Mouse (Mus musculus) kidney, postnatal 36 days (tissue): ENCODE results near the gene Snorc.
A peak's percentile ranks its signal among the peaks of the same experiment; 100 is the strongest.
"Not testable (repeated sequence)": the region's sequence is repeated elsewhere in the genome, so short reads cannot be mapped to it uniquely, and the experiment has no call there.

Source experiments
- DNase-seq, 2 experiments: peaks; one replicate each; pipeline ENCODE4 v3.0.0; 2021 to 2022; ENCODE audit warnings: mixed read lengths in 2 of 2

The Snorc gene

DNA sequence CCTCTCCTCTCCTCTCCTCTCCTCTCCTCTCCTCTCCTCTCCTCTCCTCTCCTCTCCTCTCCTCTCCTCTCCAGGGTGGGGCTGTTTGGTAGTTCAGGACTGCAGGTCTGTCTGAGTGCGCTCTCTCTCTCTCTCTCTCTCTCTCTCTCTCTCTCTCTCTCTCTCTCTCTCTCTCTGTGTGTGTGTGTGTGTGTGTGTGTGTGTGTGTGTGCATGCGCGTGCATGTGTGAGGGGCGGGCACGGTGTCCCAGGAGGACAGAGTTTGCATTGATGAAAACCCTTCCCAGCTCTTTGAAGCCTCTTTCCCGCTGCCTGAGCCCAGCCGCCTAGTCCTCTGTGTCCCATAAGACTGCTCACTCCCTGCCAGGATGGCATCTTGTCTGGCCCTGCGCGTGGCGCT lies at the start of gene Snorc:
Gene Snorc, plus strand, starts transcription at position 301 of the 400 bp plus-strand sequence.
- DNase-seq = not testable (repeated sequence)

DNA sequence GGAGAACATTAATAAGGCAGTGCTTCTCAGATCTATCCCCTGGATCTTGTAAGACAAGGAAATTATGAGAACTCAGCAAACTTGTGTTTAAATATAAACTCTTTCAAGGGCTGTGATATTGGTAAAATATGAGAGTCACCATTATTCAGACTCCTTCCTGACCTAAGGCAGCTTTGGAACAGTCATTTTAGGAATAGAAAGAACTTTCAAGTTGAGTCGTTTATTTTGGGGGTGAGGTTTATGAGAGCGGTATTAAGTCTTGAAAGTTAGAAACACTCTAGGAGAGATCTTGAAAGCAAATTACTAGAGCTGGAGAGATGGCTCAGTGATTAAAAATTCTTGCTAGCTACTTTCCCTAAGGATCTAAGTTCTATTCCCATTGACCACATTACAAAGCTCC lies 34.9 kb upstream of the Snorc start:
- no peak for DNase-seq

DNA sequence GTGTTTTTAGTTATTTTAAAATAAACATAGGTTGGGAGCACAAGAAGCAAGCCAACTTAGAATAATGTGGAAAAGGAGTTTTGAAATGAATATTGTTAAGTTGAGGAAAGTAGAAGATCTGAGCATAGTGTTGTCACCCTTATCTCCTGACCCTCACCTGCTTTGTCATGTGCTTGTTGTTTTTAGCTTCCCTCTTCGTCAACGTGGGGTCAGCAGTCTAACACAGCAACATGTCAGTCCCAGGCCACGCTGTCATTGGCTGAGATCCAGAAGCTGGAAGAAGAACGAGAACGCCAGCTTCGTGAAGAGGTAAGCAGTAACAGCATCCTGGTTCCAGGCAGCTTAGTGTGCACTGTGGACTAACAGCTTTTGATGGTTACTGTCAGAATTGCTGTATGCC lies 33.5 kb upstream of the Snorc start:
- peak; percentile 11 to 13 for DNase-seq

DNA sequence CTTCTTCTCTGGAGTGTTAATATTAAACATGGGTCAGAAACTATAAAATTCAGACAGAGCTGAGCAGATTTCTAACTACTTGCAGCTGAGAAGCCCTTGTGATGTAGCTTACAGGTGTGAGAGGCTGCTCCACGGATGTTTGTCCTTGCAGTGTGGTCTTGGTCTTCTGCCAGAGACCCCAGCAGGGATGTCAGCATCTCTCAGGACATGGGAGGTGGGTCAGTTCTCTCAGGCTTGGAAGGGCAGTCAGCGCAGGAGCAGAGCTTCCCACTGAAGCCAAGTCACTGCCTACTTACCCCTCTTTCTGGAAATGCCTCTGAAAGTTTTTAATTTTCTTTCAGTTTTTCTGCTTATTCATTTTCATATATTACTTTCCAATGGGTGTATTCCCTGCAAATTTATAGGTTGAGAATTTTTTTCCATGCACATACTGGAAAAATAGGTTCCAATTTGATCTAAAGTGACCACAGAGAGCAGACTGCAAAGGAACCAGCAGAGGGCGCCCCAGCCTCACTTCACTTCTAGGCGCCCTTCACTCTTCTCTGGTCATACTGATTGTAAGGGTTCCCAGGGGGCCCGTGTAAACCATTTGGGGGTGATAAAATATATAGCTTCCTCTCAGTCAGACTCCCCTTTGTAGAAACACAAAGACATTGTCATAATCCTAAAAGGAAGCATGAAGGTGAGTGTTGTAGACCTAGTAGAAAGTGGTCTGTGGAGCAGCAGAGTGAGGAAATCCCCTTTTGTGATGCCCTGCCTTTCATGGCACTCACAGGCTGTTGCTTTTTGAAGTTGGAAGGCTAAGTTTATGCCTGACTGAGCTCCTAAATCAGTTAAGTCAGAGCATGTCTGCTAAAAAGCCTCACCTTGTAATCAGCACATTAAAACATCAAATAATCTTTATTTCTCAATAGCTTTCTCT lies 22.6 kb upstream of the Snorc start:
- DNase-seq = peak; percentile 50 to 87

DNA sequence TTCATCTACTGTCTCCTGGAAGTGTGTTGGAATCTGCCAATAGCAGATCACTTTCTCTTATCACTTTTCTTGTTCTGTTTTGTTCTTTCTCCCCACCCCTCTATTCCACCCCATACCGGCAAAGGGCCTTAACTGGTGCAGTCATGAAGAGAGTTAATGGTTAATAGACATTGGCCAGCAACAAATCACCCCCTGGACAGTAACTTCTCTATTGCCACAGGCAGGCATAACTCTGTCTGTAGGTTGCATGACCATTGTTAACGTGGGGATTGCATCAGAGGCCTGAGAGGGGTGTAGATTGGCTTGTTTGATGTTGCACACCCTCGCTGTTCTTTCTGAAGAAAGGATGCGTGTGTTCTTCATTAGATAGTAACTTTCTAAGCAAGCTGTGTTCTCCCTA lies 20.6 kb upstream of the Snorc start:
- peak in 1 of 2 experiments; percentile 35 for DNase-seq

DNA sequence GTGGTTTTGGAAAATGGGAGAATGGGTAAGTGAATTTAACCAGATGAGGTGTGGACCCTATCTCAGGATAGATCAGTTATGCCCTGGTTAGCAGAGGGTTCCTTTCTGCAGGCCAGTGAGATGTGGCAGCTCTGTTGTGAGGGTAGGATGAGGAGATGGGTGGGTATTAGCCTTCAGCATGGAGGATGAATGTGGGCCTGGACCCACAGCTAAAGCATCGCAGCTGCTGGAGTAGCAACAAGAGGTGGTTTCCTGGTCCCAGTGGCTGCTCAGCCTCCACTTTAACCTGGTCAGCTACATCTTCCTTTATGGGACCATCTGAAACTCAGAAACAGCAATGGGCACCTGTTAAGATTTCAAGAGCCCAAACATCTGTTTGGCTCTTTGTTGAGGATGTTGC lies 13.6 kb upstream of the Snorc start:
- no peak for DNase-seq

DNA sequence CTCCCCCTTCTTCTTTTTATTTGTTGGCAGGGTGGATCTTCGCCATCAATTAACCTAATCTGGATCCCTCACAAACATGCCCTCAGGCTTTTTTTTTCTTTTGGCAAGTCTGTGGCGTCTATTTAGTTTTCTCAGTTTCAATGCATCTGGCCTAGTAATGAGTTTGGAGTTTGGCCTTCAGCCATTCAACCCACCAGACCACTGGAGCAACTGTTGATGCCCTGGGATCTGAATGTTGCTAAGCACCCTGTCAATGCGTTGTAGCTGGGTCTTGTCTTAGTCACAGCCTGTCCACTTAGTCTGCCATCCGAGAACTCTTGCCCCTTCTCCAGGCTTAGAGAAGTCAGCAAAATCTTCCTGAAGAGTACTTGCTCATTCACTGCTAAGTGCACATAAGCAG lies 12.0 kb upstream of the Snorc start:
- no peak for DNase-seq

DNA sequence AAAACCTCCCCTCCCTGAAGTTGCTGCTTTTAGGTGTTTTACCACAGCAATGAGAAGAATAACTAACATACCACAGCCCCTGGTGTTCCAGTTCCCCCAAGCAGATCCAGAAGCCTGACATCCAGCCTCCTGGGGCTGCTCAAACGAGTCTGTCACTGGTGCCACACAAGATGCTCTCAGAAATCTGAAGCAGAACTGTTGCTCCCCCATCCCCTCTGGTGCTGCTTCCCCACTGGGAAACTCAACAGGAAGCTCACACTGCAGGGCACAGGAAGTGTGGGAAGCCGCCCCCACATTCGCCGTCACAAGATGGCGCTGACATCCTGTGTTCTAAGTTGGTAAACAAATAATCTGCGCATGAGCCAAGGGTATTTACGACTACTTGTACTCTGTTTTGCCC lies 10.2 kb upstream of the Snorc start:
- not testable (repeated sequence) for DNase-seq

DNA sequence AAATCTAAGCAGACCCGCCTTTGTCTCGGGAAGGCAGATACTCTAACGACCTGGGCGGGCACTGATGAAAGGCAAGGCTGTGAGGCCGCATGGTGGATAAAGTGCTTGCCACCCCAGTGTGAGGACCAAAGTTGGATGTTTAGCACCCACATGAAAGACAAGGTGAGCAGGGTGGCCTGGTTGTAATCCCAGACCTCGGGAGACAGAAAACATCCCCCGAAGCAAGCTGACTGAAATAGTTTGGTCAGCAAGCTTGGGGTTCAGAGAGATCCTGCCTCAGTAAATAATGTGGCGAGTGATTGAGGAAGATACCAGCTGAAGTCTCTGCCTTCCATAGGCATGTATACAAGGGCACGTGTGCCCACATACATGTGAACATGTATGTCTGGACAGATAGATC lies 2.6 kb upstream of the Snorc start:
- no peak for DNase-seq

DNA sequence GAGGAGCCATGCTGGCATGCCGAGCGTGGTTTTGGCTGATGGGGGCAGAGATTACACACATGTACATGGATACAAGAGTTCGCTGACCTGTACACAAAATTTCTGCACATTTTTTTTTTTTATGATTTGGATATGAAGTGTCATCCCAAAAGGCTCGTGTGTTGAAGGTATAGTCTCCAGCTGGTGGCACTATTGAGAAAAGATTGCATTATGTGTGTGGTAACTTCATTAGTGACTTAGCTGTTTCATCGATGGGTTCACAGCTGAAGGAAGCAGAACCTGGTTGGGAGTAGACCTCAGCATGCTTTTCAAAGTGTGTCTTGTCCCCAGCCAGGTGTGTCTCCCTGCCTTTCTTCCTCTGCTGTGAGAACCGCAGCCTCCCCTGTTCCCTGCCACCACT lies 1.8 kb upstream of the Snorc start:
- DNase-seq = no peak

DNA sequence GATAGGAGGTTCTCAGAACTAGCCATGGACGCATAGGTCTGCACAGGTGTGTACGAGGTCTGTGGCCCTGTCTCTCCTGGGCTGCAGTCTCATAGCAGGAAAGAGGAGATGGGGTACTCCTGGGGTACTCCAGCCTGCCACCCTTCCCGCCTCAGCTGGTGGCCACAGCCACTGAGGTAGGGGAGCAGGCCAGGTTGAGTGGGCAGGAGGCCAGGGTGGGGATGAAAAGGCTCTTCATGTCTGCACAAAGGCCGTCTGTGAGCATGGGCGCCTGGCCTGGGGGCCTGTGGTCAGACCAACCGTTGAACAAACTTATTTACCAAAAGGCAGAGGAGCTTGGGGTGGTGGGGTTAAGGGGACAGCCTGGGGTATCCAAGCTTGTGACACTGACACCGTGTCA lies 1.8 kb downstream of the Snorc start:
- DNase-seq = peak in 1 of 2 experiments; percentile 19

DNA sequence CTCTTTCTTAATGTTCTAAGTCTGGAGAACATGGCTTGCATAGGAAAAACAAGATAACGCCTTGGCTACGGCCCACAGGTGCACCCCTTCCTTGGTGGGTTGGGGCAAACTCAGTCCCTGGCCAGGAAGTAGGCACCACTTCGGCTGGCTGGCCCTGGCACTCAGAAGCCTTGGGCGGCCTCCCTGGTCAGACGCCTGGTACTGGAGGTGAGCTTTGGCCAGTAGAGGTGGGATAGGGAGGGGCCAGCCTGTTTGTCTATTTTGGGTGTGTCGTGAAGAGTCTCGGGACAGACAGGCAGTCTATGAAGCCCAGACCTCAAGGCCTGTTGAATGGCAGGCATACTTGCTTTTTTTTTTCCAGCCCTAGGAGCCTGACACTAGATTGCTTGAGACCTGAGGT lies 2.5 kb downstream of the Snorc start:
- peak; percentile 79 to 83 for DNase-seq

DNA sequence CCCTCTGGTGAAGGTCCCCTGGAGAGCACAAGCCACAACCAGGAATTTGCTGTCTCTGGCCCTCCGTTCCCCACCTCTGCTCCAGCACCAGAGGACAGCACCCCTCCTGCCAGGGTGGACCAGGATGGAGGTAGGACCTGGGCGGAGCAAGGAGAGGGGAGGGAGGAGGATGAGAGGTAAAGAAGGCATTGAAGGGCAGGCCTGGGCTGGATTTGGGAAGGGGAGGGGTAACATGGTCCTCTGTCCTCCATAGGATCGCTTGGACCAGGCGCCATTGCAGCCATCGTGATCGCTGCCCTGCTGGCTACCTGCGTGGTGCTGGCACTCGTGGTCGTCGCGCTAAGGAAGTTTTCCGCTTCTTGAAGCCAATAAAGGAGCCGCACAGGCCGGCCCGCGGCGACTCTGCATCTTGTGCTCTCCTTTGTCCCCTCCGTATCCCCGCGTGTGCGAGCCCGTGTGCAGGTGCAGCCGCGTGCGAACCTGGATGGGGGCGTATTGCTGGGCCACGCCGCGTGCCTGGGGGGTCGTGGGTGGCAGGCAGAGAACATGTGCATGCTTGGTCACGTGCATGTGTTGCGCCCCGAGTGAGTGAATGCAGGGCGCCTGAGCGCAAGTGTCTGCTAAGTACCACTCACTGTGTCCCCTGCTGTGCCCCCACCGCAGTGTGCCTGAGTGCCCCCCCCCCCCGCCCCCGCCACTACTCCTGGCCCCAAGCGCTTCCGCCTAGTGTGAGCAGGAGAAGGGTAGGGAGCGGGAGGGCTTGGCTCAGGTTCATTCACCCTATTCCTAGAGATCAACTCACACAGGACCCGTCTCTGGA lies 5.2 kb downstream of the Snorc start:
- DNase-seq = peak in 1 of 2 experiments; percentile 3

DNA sequence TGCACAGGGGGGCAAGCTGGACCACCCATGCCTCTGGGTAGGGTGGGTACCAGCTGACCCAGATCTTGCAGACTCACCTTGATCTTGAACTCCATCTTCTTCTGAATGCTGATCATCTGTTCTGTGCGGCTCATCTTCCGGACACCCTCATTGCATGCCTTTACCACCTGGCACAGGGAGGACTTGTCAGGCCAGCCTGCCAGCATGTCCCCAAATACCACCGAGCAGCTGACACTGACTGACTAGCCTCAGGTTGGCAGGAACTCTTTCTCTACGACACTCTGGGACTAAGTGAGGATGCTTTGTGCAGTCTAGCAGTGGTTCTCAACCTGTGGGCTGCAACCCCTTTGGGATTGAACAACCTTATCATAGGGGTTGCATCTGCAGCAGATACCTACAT lies 12.5 kb downstream of the Snorc start:
- no peak for DNase-seq

DNA sequence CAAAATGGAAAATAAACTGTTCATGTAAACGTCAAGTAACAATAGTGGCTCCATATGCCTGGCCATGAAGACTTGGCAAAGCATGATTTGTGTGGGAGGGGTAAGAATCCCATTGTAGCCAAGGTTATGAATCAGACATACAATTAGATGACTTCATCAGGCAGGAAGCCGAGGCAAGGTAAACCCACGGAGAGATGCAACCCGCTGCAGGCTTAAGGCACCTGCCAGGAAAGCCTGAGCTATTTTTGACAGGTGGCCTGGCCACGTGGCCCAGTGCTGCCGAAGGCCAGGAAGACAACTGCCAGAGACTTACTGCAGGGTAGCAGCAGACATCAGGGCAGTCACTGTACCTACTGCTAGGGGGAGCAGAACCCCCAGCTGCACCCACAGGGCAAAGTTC lies 16.3 kb downstream of the Snorc start:
- DNase-seq = no peak

DNA sequence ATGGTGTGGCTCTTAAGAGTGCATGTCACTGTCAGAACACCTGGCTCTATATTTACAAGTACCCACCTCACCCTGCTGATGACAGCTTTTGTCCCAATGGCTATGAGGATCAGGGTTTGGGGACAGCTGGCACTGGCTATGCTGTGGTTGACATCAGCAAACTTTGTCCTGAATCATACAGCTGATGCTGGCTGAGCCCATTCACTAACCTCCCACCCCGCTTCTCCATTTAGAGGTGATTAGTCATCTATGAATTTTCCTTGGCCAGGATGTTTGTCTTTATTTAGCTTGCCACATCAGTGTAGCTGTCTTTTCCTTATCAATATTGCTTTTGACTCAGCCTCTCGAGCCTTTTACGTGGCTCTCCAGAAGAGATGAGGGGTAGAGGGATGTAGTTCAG lies 22.2 kb downstream of the Snorc start:
- DNase-seq = no peak

DNA sequence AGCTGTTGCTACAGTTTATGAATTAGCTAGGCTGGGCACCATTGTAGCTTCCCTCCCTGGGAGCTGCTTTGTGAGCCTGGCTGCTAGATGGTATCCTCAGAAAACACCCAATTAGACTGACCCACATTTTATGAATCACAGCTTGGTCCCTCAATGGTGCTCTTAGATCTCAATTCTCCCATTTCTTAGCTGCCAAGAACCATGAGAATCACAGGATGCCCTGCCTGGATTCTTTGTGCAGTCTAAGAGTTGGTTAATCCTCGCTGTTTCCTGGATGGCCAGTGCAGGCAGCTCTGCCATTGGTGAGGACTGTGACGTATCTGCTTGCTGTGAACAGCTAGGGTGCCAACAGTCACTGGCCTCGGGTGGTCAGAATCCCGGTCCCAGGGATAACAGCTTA lies 23.5 kb downstream of the Snorc start:
- no peak for DNase-seq

DNA sequence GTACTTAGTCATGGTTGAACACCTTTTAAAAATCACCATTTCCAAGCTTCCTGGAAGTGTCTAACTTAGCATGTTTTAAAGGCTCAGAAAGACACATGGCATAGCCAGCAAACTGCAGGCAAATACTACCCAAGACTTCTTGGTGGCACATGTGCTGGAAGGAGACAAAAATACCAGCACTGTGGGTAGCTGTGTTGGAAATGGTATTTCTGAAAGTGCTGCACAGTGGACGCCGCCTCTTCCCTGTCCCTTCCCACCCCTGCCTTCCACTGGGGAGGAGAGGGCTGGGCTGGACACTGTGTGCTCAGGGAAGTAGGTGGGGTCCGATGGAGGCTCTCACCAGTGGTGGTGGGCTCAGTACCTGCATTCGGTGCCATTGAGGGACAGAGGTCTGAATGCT lies 35.5 kb downstream of the Snorc start:
- DNase-seq = no peak

DNA sequence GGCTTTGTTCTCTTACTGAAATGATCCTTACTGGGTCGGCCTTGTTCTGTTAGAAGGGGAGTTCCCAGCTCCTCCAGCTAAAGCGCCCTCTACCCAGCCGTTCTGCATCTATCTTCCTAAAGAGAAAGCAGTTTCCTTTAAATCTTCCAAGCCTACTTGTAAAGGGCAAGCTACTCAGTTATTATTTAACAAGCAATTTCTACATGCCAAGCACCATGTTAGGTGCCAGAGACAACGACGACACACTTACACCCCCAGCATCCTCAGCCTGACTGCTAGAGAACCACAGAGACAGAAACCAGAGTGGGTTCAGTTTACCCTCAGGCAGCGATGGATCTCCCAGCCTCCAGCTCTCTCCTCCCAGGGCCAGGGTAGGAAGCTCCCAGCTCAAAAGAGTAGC lies 37.8 kb downstream of the Snorc start:
- DNase-seq = peak; percentile 23 to 44

DNA sequence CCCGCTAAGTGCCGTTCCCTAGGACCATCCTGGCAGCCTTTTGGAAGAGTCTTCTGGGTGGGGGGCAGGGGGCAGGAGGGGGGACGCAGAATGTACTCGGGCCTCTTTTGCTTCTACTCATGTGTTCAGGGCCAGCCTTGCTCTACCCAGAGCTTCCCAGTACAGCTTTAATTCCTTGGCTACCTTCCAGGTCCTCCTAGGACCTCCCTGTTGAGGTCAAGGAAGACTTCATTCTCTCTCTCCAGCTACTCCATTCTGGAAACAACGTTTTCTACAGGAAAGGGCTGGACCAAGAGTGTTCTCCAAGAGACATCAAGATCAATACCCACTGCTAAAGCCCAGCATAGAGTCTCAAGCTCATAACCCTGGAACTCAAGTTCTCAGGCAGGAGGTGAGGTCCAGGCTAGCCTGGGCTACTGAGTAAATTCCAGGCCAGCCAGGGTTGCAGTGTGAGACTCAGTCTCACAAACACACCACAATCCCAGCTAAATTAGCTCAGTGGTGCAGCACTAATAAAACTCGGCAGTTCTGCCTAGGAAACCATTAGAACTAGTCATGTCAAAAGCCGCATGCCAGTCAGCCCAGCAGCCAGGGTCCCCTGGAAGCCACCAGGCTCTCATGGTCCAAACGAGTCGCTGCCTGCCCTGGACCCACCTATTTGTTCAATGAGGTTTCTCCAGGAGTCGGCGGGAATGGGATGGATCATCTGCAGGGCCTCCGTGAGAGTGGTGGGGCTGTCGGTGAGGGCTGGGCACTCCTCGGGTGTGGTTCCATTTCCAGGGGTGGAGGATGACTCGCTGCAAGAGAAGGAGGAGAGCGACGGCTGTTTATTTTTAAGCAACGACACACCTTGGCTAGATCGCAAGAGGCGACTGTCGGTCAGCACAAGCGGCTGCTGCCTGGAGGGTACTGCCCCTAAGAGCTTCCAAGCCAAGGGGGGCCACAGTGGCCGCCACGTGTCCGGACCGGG lies 38.8 kb downstream of the Snorc start:
- peak; percentile 7 to 28 for DNase-seq

DNA sequence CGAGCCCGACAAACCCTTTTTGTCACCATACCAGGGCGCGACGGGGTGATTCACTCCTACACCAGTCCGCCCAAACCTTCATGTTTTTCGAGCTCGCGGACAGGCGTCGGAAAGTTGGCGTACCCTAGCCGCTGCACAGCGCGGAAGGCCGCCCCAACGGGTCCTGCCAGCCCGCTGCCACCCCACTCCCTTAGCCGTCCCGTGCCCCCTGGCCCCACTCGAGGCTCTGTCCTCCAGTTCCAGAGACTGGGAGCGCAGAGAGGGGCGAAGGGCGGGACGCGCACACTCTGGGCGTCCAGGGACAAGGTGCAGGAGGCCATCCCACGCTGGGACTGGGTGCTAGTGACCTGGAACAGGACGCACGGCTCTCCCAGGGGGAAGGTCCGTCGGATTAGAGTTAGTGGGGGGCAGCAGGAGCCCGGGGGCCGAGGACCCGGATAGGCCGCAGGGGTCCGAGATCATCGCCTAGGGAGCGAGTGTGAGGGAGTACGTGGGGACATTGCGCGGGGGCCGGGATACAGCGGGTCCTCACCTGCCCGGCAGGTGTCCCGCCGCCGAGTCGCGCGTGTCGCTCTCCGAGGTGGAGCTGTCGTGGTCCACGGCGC lies 39.6 kb downstream of the Snorc start, which contains the start of gene Neu2:
Gene Neu2, plus strand, starts transcription at position 329 of the 605 bp plus-strand sequence.
- peak; percentile 58 to 70 for DNase-seq

DNA sequence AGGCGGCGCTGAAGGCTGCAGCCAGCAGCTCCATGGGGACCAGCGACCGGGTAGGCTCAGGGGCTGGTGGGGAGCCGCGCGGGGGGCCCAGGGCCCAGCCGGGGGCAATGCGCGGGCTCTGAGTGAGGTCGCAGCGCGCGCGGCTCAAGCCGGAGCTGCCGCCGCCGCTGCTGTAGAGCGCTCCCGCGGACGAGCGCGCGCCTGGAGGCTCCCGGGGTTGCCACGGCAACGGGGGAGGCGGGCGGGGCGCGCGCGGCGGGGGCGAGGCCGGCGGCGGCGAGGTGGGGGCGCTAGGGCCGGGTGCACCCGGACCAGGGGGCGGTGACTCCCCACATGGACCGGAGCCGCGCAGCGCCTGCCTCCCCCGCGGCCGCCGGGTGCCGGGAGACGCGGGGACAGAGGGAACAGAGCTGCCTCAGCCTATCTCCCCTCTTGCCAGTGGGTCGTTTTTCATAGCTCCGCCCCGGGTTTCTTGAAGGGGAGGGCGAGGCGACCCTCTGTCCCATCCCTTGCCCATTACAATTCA lies 40.2 kb downstream of the Snorc start:
- DNase-seq = peak; percentile 56 to 75
